Mouse (Mus musculus) limb, embryonic 14.5 days (tissue): ENCODE data around the gene Tbcel. TPM values are rescaled to one million over a fixed set of nuclear protein-coding genes. Genes with fewer than 3 reads are reported as not detected.

Experiments
- ATAC-seq: fragments of 200-750 bp; cut with Nextera tagmentation; 2 replicates; pipeline ENCODE4 v1.8.0; 2017; ENCODE audit warnings: low read depth, moderate number of reproducible peaks, moderate TSS enrichment; ENCODE audit not compliant: low FRiP score
- DNase-seq: peaks from one replicate; pipeline ENCODE4 v3.0.0-alpha.2; 2015; ENCODE audit warnings: low spot score
- H3K27ac ChIP-seq: fragments of 300-500 bp; sonication (generic); replicated peaks from 2 replicates; pipeline ENCODE4 v1.5.1; 2014; ENCODE audit warnings: low read depth, mild to moderate bottlenecking, low read length, moderate library complexity, mixed read lengths
- H3K27me3 ChIP-seq: fragments of 300-500 bp; sonication (generic); 2 replicates; pipeline ENCODE4 v1.6.1; 2014; ENCODE audit warnings: low read length, mixed read lengths; ENCODE audit not compliant: control insufficient read depth, insufficient read depth
- H3K36me3 ChIP-seq: fragments of 300-500 bp; sonication (generic); 2 replicates; pipeline ENCODE4 v1.6.1; 2014; ENCODE audit warnings: mild to moderate bottlenecking, low read length, moderate library complexity, mixed read lengths; ENCODE audit not compliant: control insufficient read depth, insufficient read depth
- H3K4me1 ChIP-seq: fragments of 300-500 bp; sonication (generic); 2 replicates; pipeline ENCODE4 v1.6.1; 2014; ENCODE audit warnings: antibody characterized with exemption, low read length, mixed read lengths; ENCODE audit not compliant: control insufficient read depth, insufficient read depth
- H3K4me2 ChIP-seq: fragments of 300-500 bp; sonication (generic); replicated peaks from 2 replicates; pipeline ENCODE4 v1.6.1; 2014; ENCODE audit warnings: low read depth, mild to moderate bottlenecking, low read length, moderate library complexity; ENCODE audit not compliant: severe bottlenecking
- H3K4me3 ChIP-seq: fragments of 300-500 bp; sonication (generic); replicated peaks from 2 replicates; pipeline ENCODE4 v1.5.1; 2014; ENCODE audit warnings: low read length
- H3K9ac ChIP-seq: fragments of 300-500 bp; sonication (generic); 2 replicates; pipeline ENCODE4 v1.6.1; 2014; ENCODE audit warnings: mild to moderate bottlenecking, low read depth, low read length, moderate library complexity; ENCODE audit not compliant: severe bottlenecking
- H3K9me3 ChIP-seq: fragments of 300-500 bp; sonication (generic); 2 replicates; pipeline ENCODE4 v1.6.1; 2016; ENCODE audit warnings: low read length; ENCODE audit not compliant: control insufficient read depth
- POLR2A ChIP-seq: fragments of 200-500 bp; IDR thresholded peaks from 2 replicates; pipeline ENCODE4 v1.8.0; 2012; ENCODE audit warnings: inconsistent platforms, mild to moderate bottlenecking, moderate library complexity, borderline replicate concordance; ENCODE audit not compliant: insufficient read depth, insufficient read length; ENCODE audit errors: extremely low read depth
- WGBS: fragments of 180-500 bp; shearing (Covaris S2); extraction: QIAGEN DNeasy Blood & Tissue Kit; methylation state at CpG from one replicate; pipeline ENCODE4 v1.1.7; 2014; 5-methylcytosine and 5-hydroxymethylcytosine counted together
- microRNA-seq: library from miRNA; unstranded; fragments of <30 nt; microRNA quantifications from one replicate; pipeline ENCODE4, GENCODE M21; 2016
- polyA plus RNA-seq, 2 experiments: library from polyadenylated mRNA; depleted of rRNA in 1 of 2; stranded (reverse) in 1 of 2; unstranded in 1 of 2; fragments of >200 nt; fragmentation: Nextera tagmentation in 1 of 2; extraction: Ambion mirVana in 1 of 2; gene quantifications; 2 replicates each; pipeline versions ENCODE4 v1.2.1 to v1.2.3; 2012 to 2014

Tbcel gene
- polyA plus RNA-seq, 2 experiments = 5.3 to 14.2 TPM

DNA sequence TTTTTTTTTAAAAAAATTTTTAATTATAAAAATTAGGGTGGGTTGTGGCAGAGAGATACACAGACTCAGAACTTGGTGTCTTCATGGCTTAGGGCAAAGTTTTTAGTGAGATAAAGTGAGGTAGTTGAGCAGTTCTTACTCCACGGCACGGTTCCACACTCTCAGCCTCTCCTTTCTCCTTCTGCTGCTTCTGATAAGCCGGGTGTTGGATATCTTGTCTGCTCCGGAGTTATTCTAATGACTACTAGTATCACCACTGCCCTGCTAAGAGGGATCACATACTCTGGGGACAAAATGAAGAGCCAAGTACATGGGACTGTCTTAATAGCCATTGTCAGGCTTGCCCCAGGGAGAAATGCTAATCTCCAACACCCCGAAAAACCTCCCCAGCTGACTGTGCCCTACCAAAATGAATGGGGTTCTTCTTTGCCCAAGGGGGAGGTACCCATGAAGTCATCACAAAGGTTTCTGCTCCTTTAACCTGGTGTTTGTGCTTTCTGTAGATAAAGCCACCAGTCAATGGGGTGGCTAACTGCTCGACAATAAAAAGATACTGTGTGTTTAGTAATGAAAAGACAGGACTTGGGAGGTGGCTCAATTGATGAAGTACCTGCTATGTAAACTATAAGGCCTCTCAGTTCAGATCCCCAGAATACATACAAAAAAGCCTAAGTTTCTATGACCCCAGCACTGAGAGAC is 135.8 kb downstream of the Tbcel start:
- Histone ChIP-seq H3K9me3 (no peaks in the 10 kb centered on the region), H3K9ac (no peak overlapping the region), H3K4me1 (0 out of 2 replicates have a peak, but pooled peaks cover 5% of the 10 kb centered on the region), H3K36me3 (no peaks in the 10 kb centered on the region), H3K4me3 (no peak overlapping the region), H3K4me2 (no peak overlapping the region), H3K27me3 (no peaks in the 10 kb centered on the region), H3K27ac (no peak overlapping the region)
- 82% methylated on average over 6 of the region's 6 CpGs for WGBS
- ATAC-seq = no peak
- DNase-seq = no peak
- TF ChIP-seq POLR2A = no peak

Small RNA genes within 50 kb of the gene (microRNA-seq; reads per million reads assigned to microRNA genes)
- gene Gm44311 = not detected

Other genes with a start within 250 kb of the Tbcel start
- gene Sc5d, start 243.6 kb downstream of the Tbcel start, polyA plus RNA-seq (2012; rRNA removed) = 38.3 and 51.0 TPM in 2 replicates
- 41.2 and 46.4 TPM in 2 replicates for gene Sc5d, start 243.6 kb downstream of the Tbcel start, polyA plus RNA-seq (2014; fragmentation: Nextera tagmentation; extraction: Ambion mirVana)
- 0.82 and 0.88 TPM in 2 replicates for gene Tecta, start 107.9 kb downstream of the Tbcel start, polyA plus RNA-seq (2012; rRNA removed)
- 0.10 and 0.26 TPM in 2 replicates for gene Tecta, start 107.9 kb downstream of the Tbcel start, polyA plus RNA-seq (2014; fragmentation: Nextera tagmentation; extraction: Ambion mirVana)